Mouse (Mus musculus): ENCODE measurements around the gene Nkiras1.

GRCm38 (mm10) chr14:18241786-18242185 lies 29.1 kb upstream of the Nkiras1 start:
- no peak for TF ChIP-seq CTCF (IDR thresholded peaks at IDR 0.05; ENCODE audit: extremely low read depth, insufficient read depth, insufficient read length, insufficient replicate concordance)
- no peak for TF ChIP-seq POLR2A (IDR thresholded peaks at IDR 0.05; ENCODE audit: low read depth, low read length)

All from spleen, adult 2 months (tissue).